Mouse (Mus musculus): ENCODE results near the gene Tas2r113. TPM values are rescaled to one million over a fixed set of nuclear protein-coding genes. Genes with fewer than 3 reads are reported as not detected.
"Not testable (repeated sequence)": the region's sequence is repeated elsewhere in the genome, so short reads cannot be mapped to it uniquely, and the experiment has no call there.

Gene Tas2r113
- not detected in 2 replicates for polyA plus RNA-seq (2012; ENCODE audit: insufficient read depth, insufficient read length, low replicate concordance, missing spikeins)

GRCm38 (mm10) chr6:132892711-132893110 is at the start of gene Tas2r113:
TSS of gene Tas2r113 (plus strand) at chr6:132893011.
- TF ChIP-seq POLR2A (IDR thresholded peaks at IDR 0.05; ENCODE audit: insufficient read depth, low read depth, low read length) (no peak), CTCF (IDR thresholded peaks at IDR 0.05; ENCODE audit: insufficient read depth, low read depth, low read length) (no peak)
- WGBS: 64% methylated on average over 1 of the region's 1 CpGs
- no peaks in the 10 kb centered on the region for H3K4me1 ChIP-seq (ENCODE audit: control insufficient read depth, insufficient read depth, low read length)

GRCm38 (mm10) chr6:132846842-132847241 is 46.0 kb upstream of the Tas2r113 start, which contains the start of gene Tas2r123:
TSS of gene Tas2r123 (plus strand) at chr6:132847142.
- Histone ChIP-seq H3K4me1 (ENCODE audit: control insufficient read depth, insufficient read depth, low read length) (no peaks in the 10 kb centered on the region), H3K27ac (ENCODE audit: insufficient read depth, low read depth, low read length) (no peak within 1 kb of the TSS), H3K4me3 (ENCODE audit: insufficient read depth, low read depth, low read length) (no peak within 1 kb of the TSS)
- no peak for TF ChIP-seq CTCF (IDR thresholded peaks at IDR 0.05; ENCODE audit: insufficient read depth, low read depth, low read length)
- TF ChIP-seq POLR2A (IDR thresholded peaks at IDR 0.05; ENCODE audit: insufficient read depth, low read depth, low read length): no peak
- 90% methylated on average over 1 of the region's 1 CpGs for WGBS

More at GRCm38 (mm10) chr6:132892711-132893110, at the start of gene Tas2r113:
- no peak within 1 kb of the TSS for H3K27ac ChIP-seq (ENCODE audit: insufficient read depth, low read depth, low read length)
- H3K4me3 ChIP-seq (ENCODE audit: insufficient read depth, low read depth, low read length): no peak within 1 kb of the TSS

- H3K4me1 ChIP-seq (ENCODE audit: control insufficient read depth, insufficient read depth, low read length): no peaks in the 10 kb centered on the region
Measured at GRCm38 (mm10) chr6:132855138-132855537, 37.7 kb upstream of the Tas2r113 start, which contains the start of gene Tas2r116. TSS of gene Tas2r116 (plus strand) at chr6:132855438.

GRCm38 (mm10) chr6:132867708-132868107 is 25.1 kb upstream of the Tas2r113 start, which contains the start of gene Tas2r110:
TSS of gene Tas2r110 (plus strand) at chr6:132868008.
- Histone ChIP-seq H3K4me3 (ENCODE audit: insufficient read depth, low read depth, low read length) (no peak within 1 kb of the TSS), H3K27ac (ENCODE audit: insufficient read depth, low read depth, low read length) (no peak within 1 kb of the TSS), H3K4me1 (ENCODE audit: control insufficient read depth, insufficient read depth, low read length) (no peaks in the 10 kb centered on the region)
- no peak for TF ChIP-seq CTCF (IDR thresholded peaks at IDR 0.05; ENCODE audit: insufficient read depth, low read depth, low read length)
- TF ChIP-seq POLR2A (IDR thresholded peaks at IDR 0.05; ENCODE audit: insufficient read depth, low read depth, low read length): no peak

More at GRCm38 (mm10) chr6:132855138-132855537, 37.7 kb upstream of the Tas2r113 start, which contains the start of gene Tas2r116:
- TF ChIP-seq POLR2A (IDR thresholded peaks at IDR 0.05; ENCODE audit: insufficient read depth, low read depth, low read length): no peak
- no peak for TF ChIP-seq CTCF (IDR thresholded peaks at IDR 0.05; ENCODE audit: insufficient read depth, low read depth, low read length)
- Histone ChIP-seq H3K27ac (ENCODE audit: insufficient read depth, low read depth, low read length) (no peak within 1 kb of the TSS), H3K4me3 (ENCODE audit: insufficient read depth, low read depth, low read length) (no peak within 1 kb of the TSS)
- WGBS: 76% methylated on average over 1 of the region's 1 CpGs

GRCm38 (mm10) chr6:132909351-132909750 is 16.5 kb downstream of the Tas2r113 start, which contains the start of gene Tas2r125:
TSS of gene Tas2r125 (plus strand) at chr6:132909651.
- Histone ChIP-seq H3K4me3 (ENCODE audit: insufficient read depth, low read depth, low read length) (no peak within 1 kb of the TSS), H3K4me1 (ENCODE audit: control insufficient read depth, insufficient read depth, low read length) (no peaks in the 10 kb centered on the region), H3K27ac (ENCODE audit: insufficient read depth, low read depth, low read length) (no peak within 1 kb of the TSS)
- 84% methylated on average over 3 of the region's 3 CpGs for WGBS
- TF ChIP-seq CTCF (IDR thresholded peaks at IDR 0.05; ENCODE audit: insufficient read depth, low read depth, low read length) (no peak), POLR2A (IDR thresholded peaks at IDR 0.05; ENCODE audit: insufficient read depth, low read depth, low read length) (no peak)

GRCm38 (mm10) chr6:132941376-132941775 is 48.6 kb downstream of the Tas2r113 start:
- H3K4me1 ChIP-seq (ENCODE audit: control insufficient read depth, insufficient read depth, low read length); H3K4me3 ChIP-seq (ENCODE audit: insufficient read depth, low read depth, low read length); H3K27ac ChIP-seq (ENCODE audit: insufficient read depth, low read depth, low read length): not testable (repeated sequence)

Other genes with a start within 250 kb of the Tas2r113 start
- not detected in 2 replicates for gene A630073D07Rik, start 241.5 kb upstream of the Tas2r113 start, polyA plus RNA-seq (2012; ENCODE audit: insufficient read depth, insufficient read length, low replicate concordance, missing spikeins)
- gene Tas2r120, start 236.1 kb upstream of the Tas2r113 start, polyA plus RNA-seq (2012; ENCODE audit: insufficient read depth, insufficient read length, low replicate concordance, missing spikeins): not detected in 2 replicates
- not detected in 2 replicates for gene Tas2r121, start 192.0 kb upstream of the Tas2r113 start, polyA plus RNA-seq (2012; ENCODE audit: insufficient read depth, insufficient read length, low replicate concordance, missing spikeins)
- gene Tas2r122, start 181.1 kb upstream of the Tas2r113 start, polyA plus RNA-seq (2012; ENCODE audit: insufficient read depth, insufficient read length, low replicate concordance, missing spikeins): not detected in 2 replicates
- gene Tas2r115, start 155.0 kb upstream of the Tas2r113 start, polyA plus RNA-seq (2012; ENCODE audit: insufficient read depth, insufficient read length, low replicate concordance, missing spikeins): not detected in 2 replicates
- not detected in 2 replicates for gene Tas2r124, start 138.3 kb upstream of the Tas2r113 start, polyA plus RNA-seq (2012; ENCODE audit: insufficient read depth, insufficient read length, low replicate concordance, missing spikeins)
- not detected in 2 replicates for gene Tas2r102, start 130.9 kb upstream of the Tas2r113 start, polyA plus RNA-seq (2012; ENCODE audit: insufficient read depth, insufficient read length, low replicate concordance, missing spikeins)
- not detected in 2 replicates for gene Tas2r136, start 114.8 kb upstream of the Tas2r113 start, polyA plus RNA-seq (2012; ENCODE audit: insufficient read depth, insufficient read length, low replicate concordance, missing spikeins)
- gene Tas2r117, start 90.2 kb upstream of the Tas2r113 start, polyA plus RNA-seq (2012; ENCODE audit: insufficient read depth, insufficient read length, low replicate concordance, missing spikeins): not detected in 2 replicates
- not detected in 2 replicates for gene Tas2r123, start 45.9 kb upstream of the Tas2r113 start, polyA plus RNA-seq (2012; ENCODE audit: insufficient read depth, insufficient read length, low replicate concordance, missing spikeins)
- not detected in 2 replicates for gene Tas2r116, start 37.6 kb upstream of the Tas2r113 start, polyA plus RNA-seq (2012; ENCODE audit: insufficient read depth, insufficient read length, low replicate concordance, missing spikeins)
- not detected in 2 replicates for gene Tas2r110, start 25.0 kb upstream of the Tas2r113 start, polyA plus RNA-seq (2012; ENCODE audit: insufficient read depth, insufficient read length, low replicate concordance, missing spikeins)
- gene Tas2r125, start 16.6 kb downstream of the Tas2r113 start, polyA plus RNA-seq (2012; ENCODE audit: insufficient read depth, insufficient read length, low replicate concordance, missing spikeins): not detected in 2 replicates
- gene Tas2r129, start 58.1 kb downstream of the Tas2r113 start, polyA plus RNA-seq (2012; ENCODE audit: insufficient read depth, insufficient read length, low replicate concordance, missing spikeins): not detected in 2 replicates
- gene Tas2r131, start 64.9 kb downstream of the Tas2r113 start, polyA plus RNA-seq (2012; ENCODE audit: insufficient read depth, insufficient read length, low replicate concordance, missing spikeins): not detected in 2 replicates
- not detected in 2 replicates for gene Tas2r109, start 88.0 kb downstream of the Tas2r113 start, polyA plus RNA-seq (2012; ENCODE audit: insufficient read depth, insufficient read length, low replicate concordance, missing spikeins)
- gene Tas2r103, start 144.1 kb downstream of the Tas2r113 start, polyA plus RNA-seq (2012; ENCODE audit: insufficient read depth, insufficient read length, low replicate concordance, missing spikeins): not detected in 2 replicates
- gene Tas2r140, start 162.8 kb downstream of the Tas2r113 start, polyA plus RNA-seq (2012; ENCODE audit: insufficient read depth, insufficient read length, low replicate concordance, missing spikeins): not detected in 2 replicates
- 171 TPM in 1 of 2 replicates, not detected in the other for gene Smim10l1, start 211.9 kb downstream of the Tas2r113 start, polyA plus RNA-seq (2012; ENCODE audit: insufficient read depth, insufficient read length, low replicate concordance, missing spikeins)

Data from olfactory bulb, adult 2 months (tissue).